Mouse (Mus musculus) liver, embryonic 14.5 days (tissue): ENCODE data around the gene Pla2g16. TPM values are rescaled to one million over a fixed set of nuclear protein-coding genes. Genes with fewer than 3 reads are reported as not detected.

Experiments
- ATAC-seq: fragments of 200-750 bp; cut with Nextera tagmentation; 2 replicates; pipeline ENCODE4 v1.8.0; 2017; ENCODE audit warnings: moderate number of reproducible peaks, mild to moderate bottlenecking, moderate library complexity; ENCODE audit not compliant: insufficient read depth
- DNase-seq, 3 experiments: peaks; one replicate each; pipeline ENCODE4 v3.0.0-alpha.2; 2012 to 2013; ENCODE audit warnings: low read depth in 3 of 3, low spot score in 3 of 3
- H3K27ac ChIP-seq: fragments of 300-500 bp; sonication (generic); 2 replicates; pipeline ENCODE4 v1.5.1; 2014; ENCODE audit warnings: moderate library complexity, mild to moderate bottlenecking, control low read depth, inconsistent platforms
- H3K27me3 ChIP-seq: fragments of 300-500 bp; sonication (generic); 2 replicates; pipeline ENCODE4 v1.6.1; 2014; ENCODE audit warnings: mild to moderate bottlenecking, low read length, moderate library complexity; ENCODE audit not compliant: control insufficient read depth, insufficient read depth
- H3K36me3 ChIP-seq: fragments of 300-500 bp; sonication (generic); replicated peaks from 2 replicates; pipeline ENCODE4 v1.6.1; 2014; ENCODE audit warnings: low read depth; ENCODE audit not compliant: control insufficient read depth, insufficient read depth
- H3K4me1 ChIP-seq, 2 experiments: fragments of 200-500 bp in 1 of 2; fragments of 300-500 bp in 1 of 2; sonication (generic) in 1 of 2; replicated peaks; 2 replicates each; pipeline ENCODE4 v1.6.1; 2012 to 2014; ENCODE audit warnings: antibody characterized with exemption in 1 of 2, inconsistent platforms in 1 of 2, low read length in 1 of 2; ENCODE audit not compliant: control insufficient read depth in 2 of 2, insufficient read depth in 2 of 2
- H3K4me2 ChIP-seq: fragments of 300-500 bp; sonication (generic); 2 replicates; pipeline ENCODE4 v1.6.1; 2014; ENCODE audit warnings: low read depth, mild to moderate bottlenecking, control low read depth, moderate library complexity
- H3K4me3 ChIP-seq, 2 experiments: fragments of 200-500 bp in 1 of 2; fragments of 300-500 bp in 1 of 2; sonication (generic) in 1 of 2; 2 replicates each; pipeline ENCODE4 v1.5.1; 2012 to 2014; ENCODE audit warnings: low read depth in 2 of 2, low read length in 2 of 2, mild to moderate bottlenecking in 2 of 2, control low read depth in 1 of 2, inconsistent platforms in 1 of 2, moderate library complexity in 1 of 2; ENCODE audit not compliant: insufficient read depth in 1 of 2
- H3K9ac ChIP-seq: fragments of 300-500 bp; sonication (generic); replicated peaks from 2 replicates; pipeline ENCODE4 v1.6.1; 2014; ENCODE audit warnings: mild to moderate bottlenecking, control low read depth, moderate library complexity
- H3K9me3 ChIP-seq: fragments of 300-500 bp; sonication (generic); 2 replicates; pipeline ENCODE4 v1.6.1; 2016; ENCODE audit warnings: low read length, mixed read lengths; ENCODE audit not compliant: control insufficient read depth
- CTCF ChIP-seq: IDR thresholded peaks from 2 replicates; pipeline ENCODE4 v1.5.1; 2016; ENCODE audit warnings: antibody characterized with exemption, low read depth, control low read depth
- EP300 ChIP-seq: IDR thresholded peaks from 2 replicates; pipeline ENCODE4 v1.6.1; 2016; ENCODE audit warnings: antibody characterized with exemption, low read depth
- WGBS: fragments of 180-500 bp; shearing (Covaris S2); extraction: QIAGEN DNeasy Blood & Tissue Kit; methylation state at CpG from one replicate; pipeline ENCODE4 v1.1.7; 2014; ENCODE audit not compliant: insufficient replicate concordance; 5-methylcytosine and 5-hydroxymethylcytosine counted together
- polyA plus RNA-seq, 2 experiments: library from polyadenylated mRNA; depleted of rRNA in 1 of 2; stranded (reverse) in 1 of 2; unstranded in 1 of 2; fragments of >200 nt; fragmentation: Nextera tagmentation in 1 of 2; extraction: Ambion mirVana in 1 of 2; gene quantifications; 2 replicates each; pipeline versions ENCODE4 v1.2.1 to v1.2.3; 2012 to 2014

The Pla2g16 gene
- polyA plus RNA-seq (2012; rRNA removed) (12.4 and 22.5 TPM in 2 replicates), polyA plus RNA-seq (2014; fragmentation: Nextera tagmentation; extraction: Ambion mirVana) (30.5 and 36.5 TPM in 2 replicates)

GRCm38 (mm10) chr19:7557328-7557822, at the start of gene Pla2g16:
Gene Pla2g16 (plus strand): TSS chr19:7557459.
- 1% methylated on average over 27 of the region's 27 CpGs for WGBS
- Histone ChIP-seq H3K27me3 (no peaks in the 10 kb centered on the region), H3K9me3 (no peaks in the 10 kb centered on the region), H3K36me3 (no peaks in the 10 kb centered on the region), H3K4me1 (peaks cover 24 to 30% of the 10 kb centered on the region in 2 experiments), H3K9ac (peak within 1 kb of the TSS; percentile 82), H3K4me2 (peak within 1 kb of the TSS; percentile 77), H3K4me3 (peak within 1 kb of the TSS; percentile 70 to 93), H3K27ac (peak within 1 kb of the TSS; percentile 46)
- DNase-seq: peak; percentile 72 to 73 (median 72)
- ATAC-seq: peak; percentile 91
- no peak for TF ChIP-seq EP300
- TF ChIP-seq CTCF: peak; percentile 57

GRCm38 (mm10) chr19:7508026-7508425, 49.2 kb upstream of the Pla2g16 start:
- peaks cover 3 to 6% of the 10 kb centered on the region in 2 experiments; a peak in 3 of 4 replicates for H3K4me1 ChIP-seq
- no peaks in the 10 kb centered on the region for H3K9me3 ChIP-seq
- no peak overlapping the region for H3K4me2 ChIP-seq
- peaks cover 8% of the 10 kb centered on the region for H3K36me3 ChIP-seq
- H3K27ac ChIP-seq: no peak overlapping the region
- no peak overlapping the region for H3K9ac ChIP-seq
- ATAC-seq (no peak), DNase-seq (no peak)
- no peak overlapping the region for H3K4me3 ChIP-seq
- no peak for TF ChIP-seq EP300
- TF ChIP-seq CTCF: peak; percentile 34; the same call in 1 of the 2 replicates
- WGBS: 76% methylated on average over 4 of the region's 4 CpGs
- no peaks in the 10 kb centered on the region for H3K27me3 ChIP-seq

GRCm38 (mm10) chr19:7516437-7516836, 40.8 kb upstream of the Pla2g16 start:
- no peak for DNase-seq
- no peak overlapping the region for H3K4me3 ChIP-seq
- no peak overlapping the region for H3K27ac ChIP-seq
- no peak for ATAC-seq
- H3K36me3 ChIP-seq: no peaks in the 10 kb centered on the region; the same call in none of the 2 replicates
- H3K4me1 ChIP-seq: peaks cover 2 to 5% of the 10 kb centered on the region in 2 experiments; a peak in 3 of 4 replicates
- H3K9me3 ChIP-seq: no peaks in the 10 kb centered on the region
- TF ChIP-seq EP300: no peak
- TF ChIP-seq CTCF: no peak
- no peaks in the 10 kb centered on the region for H3K27me3 ChIP-seq
- H3K4me2 ChIP-seq: no peak overlapping the region
- no peak overlapping the region for H3K9ac ChIP-seq
- WGBS: 32% methylated on average over 1 of the region's 1 CpGs

- H3K4me3 ChIP-seq: no peak overlapping the region
- 83% methylated on average over 3 of the region's 3 CpGs for WGBS
- peaks cover 22% of the 10 kb centered on the region for H3K36me3 ChIP-seq
- H3K9me3 ChIP-seq: no peaks in the 10 kb centered on the region
- H3K4me1 ChIP-seq: no peaks in the 10 kb centered on the region
- ATAC-seq (no peak), DNase-seq (no peak)
- no peak overlapping the region for H3K27ac ChIP-seq
- H3K9ac ChIP-seq: no peak overlapping the region
- TF ChIP-seq EP300 (no peak), CTCF (no peak)
- no peak overlapping the region for H3K4me2 ChIP-seq
- no peaks in the 10 kb centered on the region for H3K27me3 ChIP-seq
These were observed 35.6 kb upstream of the Pla2g16 start for GRCm38 (mm10) chr19:7521619-7522018.

GRCm38 (mm10) chr19:7522856-7523255, 34.4 kb upstream of the Pla2g16 start:
- DNase-seq (no peak), ATAC-seq (no peak)
- Histone ChIP-seq H3K9me3 (no peaks in the 10 kb centered on the region), H3K36me3 (peaks cover 25% of the 10 kb centered on the region), H3K4me1 (no peaks in the 10 kb centered on the region), H3K27me3 (no peaks in the 10 kb centered on the region), H3K27ac (no peak overlapping the region), H3K9ac (no peak overlapping the region), H3K4me3 (no peak overlapping the region), H3K4me2 (no peak overlapping the region)
- TF ChIP-seq CTCF (no peak), EP300 (no peak)
- 87% methylated on average over 2 of the region's 2 CpGs for WGBS
